Mouse (Mus musculus) limb, embryonic 14.5 days (tissue): ENCODE results near the gene Dus1l. TPM values are rescaled to one million over a fixed set of nuclear protein-coding genes. Genes with fewer than 3 reads are reported as not detected.

ENCODE experiments used
- ATAC-seq: fragments of 200-750 bp; cut with Nextera tagmentation; 2 replicates; pipeline ENCODE4 v1.8.0; 2017; ENCODE audit warnings: low read depth, moderate number of reproducible peaks, moderate TSS enrichment; ENCODE audit not compliant: low FRiP score
- DNase-seq: peaks from one replicate; pipeline ENCODE4 v3.0.0-alpha.2; 2015; ENCODE audit warnings: low spot score
- H3K27ac ChIP-seq: fragments of 300-500 bp; sonication (generic); replicated peaks from 2 replicates; pipeline ENCODE4 v1.5.1; 2014; ENCODE audit warnings: low read depth, mild to moderate bottlenecking, low read length, moderate library complexity, mixed read lengths
- H3K27me3 ChIP-seq: fragments of 300-500 bp; sonication (generic); 2 replicates; pipeline ENCODE4 v1.6.1; 2014; ENCODE audit warnings: low read length, mixed read lengths; ENCODE audit not compliant: control insufficient read depth, insufficient read depth
- H3K36me3 ChIP-seq: fragments of 300-500 bp; sonication (generic); 2 replicates; pipeline ENCODE4 v1.6.1; 2014; ENCODE audit warnings: mild to moderate bottlenecking, low read length, moderate library complexity, mixed read lengths; ENCODE audit not compliant: control insufficient read depth, insufficient read depth
- H3K4me1 ChIP-seq: fragments of 300-500 bp; sonication (generic); 2 replicates; pipeline ENCODE4 v1.6.1; 2014; ENCODE audit warnings: antibody characterized with exemption, low read length, mixed read lengths; ENCODE audit not compliant: control insufficient read depth, insufficient read depth
- H3K4me2 ChIP-seq: fragments of 300-500 bp; sonication (generic); replicated peaks from 2 replicates; pipeline ENCODE4 v1.6.1; 2014; ENCODE audit warnings: low read depth, mild to moderate bottlenecking, low read length, moderate library complexity; ENCODE audit not compliant: severe bottlenecking
- H3K4me3 ChIP-seq: fragments of 300-500 bp; sonication (generic); replicated peaks from 2 replicates; pipeline ENCODE4 v1.5.1; 2014; ENCODE audit warnings: low read length
- H3K9ac ChIP-seq: fragments of 300-500 bp; sonication (generic); 2 replicates; pipeline ENCODE4 v1.6.1; 2014; ENCODE audit warnings: mild to moderate bottlenecking, low read depth, low read length, moderate library complexity; ENCODE audit not compliant: severe bottlenecking
- H3K9me3 ChIP-seq: fragments of 300-500 bp; sonication (generic); 2 replicates; pipeline ENCODE4 v1.6.1; 2016; ENCODE audit warnings: low read length; ENCODE audit not compliant: control insufficient read depth
- POLR2A ChIP-seq: fragments of 200-500 bp; IDR thresholded peaks from 2 replicates; pipeline ENCODE4 v1.8.0; 2012; ENCODE audit warnings: inconsistent platforms, mild to moderate bottlenecking, moderate library complexity, borderline replicate concordance; ENCODE audit not compliant: insufficient read depth, insufficient read length; ENCODE audit errors: extremely low read depth
- WGBS: fragments of 180-500 bp; shearing (Covaris S2); extraction: QIAGEN DNeasy Blood & Tissue Kit; methylation state at CpG from one replicate; pipeline ENCODE4 v1.1.7; 2014; 5-methylcytosine and 5-hydroxymethylcytosine counted together
- polyA plus RNA-seq, 2 experiments: library from polyadenylated mRNA; depleted of rRNA in 1 of 2; stranded (reverse) in 1 of 2; unstranded in 1 of 2; fragments of >200 nt; fragmentation: Nextera tagmentation in 1 of 2; extraction: Ambion mirVana in 1 of 2; gene quantifications; 2 replicates each; pipeline versions ENCODE4 v1.2.1 to v1.2.3; 2012 to 2014

Dus1l gene
- polyA plus RNA-seq, 2 experiments, result 55.8 to 63.4 TPM

GRCm38 (mm10) chr11:120744121-120744701 lies 52.0 kb downstream of the Dus1l start:
- TF ChIP-seq POLR2A, result no peak
- Histone ChIP-seq H3K27me3 (no peaks in the 10 kb centered on the region), H3K36me3 (no peaks in the 10 kb centered on the region), H3K9ac (no peak overlapping the region), H3K4me1 (no peaks in the 10 kb centered on the region), H3K4me3 (no peak overlapping the region), H3K9me3 (no peaks in the 10 kb centered on the region), H3K27ac (no peak overlapping the region), H3K4me2 (no peak overlapping the region)
- DNase-seq, result no peak
- WGBS, result 67% methylated on average over 7 of the region's 7 CpGs
- ATAC-seq, result no peak

- no peaks in the 10 kb centered on the region for H3K36me3 ChIP-seq
- 89% methylated on average over 5 of the region's 5 CpGs for WGBS
- H3K4me3 ChIP-seq, result no peak overlapping the region
- H3K27ac ChIP-seq, result no peak overlapping the region
- no peaks in the 10 kb centered on the region for H3K27me3 ChIP-seq
- TF ChIP-seq POLR2A, result no peak
- no peak for DNase-seq
- H3K4me1 ChIP-seq, result no peaks in the 10 kb centered on the region
- H3K9ac ChIP-seq, result no peak overlapping the region
- H3K4me2 ChIP-seq, result no peak overlapping the region
- no peak for ATAC-seq
- H3K9me3 ChIP-seq, result no peaks in the 10 kb centered on the region
Measured at GRCm38 (mm10) chr11:120740981-120741380, 55.2 kb downstream of the Dus1l start.

Other genes with a start within 250 kb of the Dus1l start
- 203 and 265 TPM in 2 replicates for gene Mcrip1, start 246.7 kb downstream of the Dus1l start, polyA plus RNA-seq (2012; rRNA removed)
- gene Mcrip1, start 246.7 kb downstream of the Dus1l start, polyA plus RNA-seq (2014; fragmentation: Nextera tagmentation; extraction: Ambion mirVana), result 271 and 274 TPM in 2 replicates
- gene Ppp1r27, start 245.3 kb downstream of the Dus1l start, polyA plus RNA-seq (2012; rRNA removed), result 2.7 and 3.7 TPM in 2 replicates
- 3.3 and 3.5 TPM in 2 replicates for gene Ppp1r27, start 245.3 kb downstream of the Dus1l start, polyA plus RNA-seq (2014; fragmentation: Nextera tagmentation; extraction: Ambion mirVana)
- 569 and 645 TPM in 2 replicates for gene P4hb, start 223.2 kb downstream of the Dus1l start, polyA plus RNA-seq (2012; rRNA removed)
- 968 and 988 TPM in 2 replicates for gene P4hb, start 223.2 kb downstream of the Dus1l start, polyA plus RNA-seq (2014; fragmentation: Nextera tagmentation; extraction: Ambion mirVana)
- gene Arhgdia, start 214.8 kb downstream of the Dus1l start, polyA plus RNA-seq (2012; rRNA removed), result 610 and 750 TPM in 2 replicates
- 566 and 572 TPM in 2 replicates for gene Arhgdia, start 214.8 kb downstream of the Dus1l start, polyA plus RNA-seq (2014; fragmentation: Nextera tagmentation; extraction: Ambion mirVana)
- 96.8 and 143 TPM in 2 replicates for gene Alyref, start 198.0 kb downstream of the Dus1l start, polyA plus RNA-seq (2012; rRNA removed)
- gene Alyref, start 198.0 kb downstream of the Dus1l start, polyA plus RNA-seq (2014; fragmentation: Nextera tagmentation; extraction: Ambion mirVana), result 478 TPM in 2 replicates
- 190 and 205 TPM in 2 replicates for gene Anapc11, start 198.0 kb downstream of the Dus1l start, polyA plus RNA-seq (2012; rRNA removed)
- gene Anapc11, start 198.0 kb downstream of the Dus1l start, polyA plus RNA-seq (2014; fragmentation: Nextera tagmentation; extraction: Ambion mirVana), result 248 and 254 TPM in 2 replicates
- 2.1 and 3.3 TPM in 2 replicates for gene Npb, start 187.9 kb downstream of the Dus1l start, polyA plus RNA-seq (2012; rRNA removed)
- 2.1 and 2.7 TPM in 2 replicates for gene Npb, start 187.9 kb downstream of the Dus1l start, polyA plus RNA-seq (2014; fragmentation: Nextera tagmentation; extraction: Ambion mirVana)
- gene Pcyt2, start 178.5 kb downstream of the Dus1l start, polyA plus RNA-seq (2012; rRNA removed), result 247 and 305 TPM in 2 replicates
- 101 and 119 TPM in 2 replicates for gene Pcyt2, start 178.5 kb downstream of the Dus1l start, polyA plus RNA-seq (2014; fragmentation: Nextera tagmentation; extraction: Ambion mirVana)
- 43.7 and 47.0 TPM in 2 replicates for gene Sirt7, start 171.2 kb downstream of the Dus1l start, polyA plus RNA-seq (2012; rRNA removed)
- gene Sirt7, start 171.2 kb downstream of the Dus1l start, polyA plus RNA-seq (2014; fragmentation: Nextera tagmentation; extraction: Ambion mirVana), result 27.5 and 28.9 TPM in 2 replicates
- gene Mafg, start 162.8 kb downstream of the Dus1l start, polyA plus RNA-seq (2012; rRNA removed), result 56.9 and 67.7 TPM in 2 replicates
- gene Mafg, start 162.8 kb downstream of the Dus1l start, polyA plus RNA-seq (2014; fragmentation: Nextera tagmentation; extraction: Ambion mirVana), result 26.1 and 30.5 TPM in 2 replicates
- 66.4 and 78.8 TPM in 2 replicates for gene Pycr1, start 152.6 kb downstream of the Dus1l start, polyA plus RNA-seq (2012; rRNA removed)
- gene Pycr1, start 152.6 kb downstream of the Dus1l start, polyA plus RNA-seq (2014; fragmentation: Nextera tagmentation; extraction: Ambion mirVana), result 50.3 and 56.9 TPM in 2 replicates
- gene Myadml2, start 148.2 kb downstream of the Dus1l start, polyA plus RNA-seq (2012; rRNA removed), result 0.22 and 0.60 TPM in 2 replicates
- gene Myadml2, start 148.2 kb downstream of the Dus1l start, polyA plus RNA-seq (2014; fragmentation: Nextera tagmentation; extraction: Ambion mirVana), result 0.68 and 1.6 TPM in 2 replicates
- 12.8 and 17.7 TPM in 2 replicates for gene Notum, start 135.2 kb downstream of the Dus1l start, polyA plus RNA-seq (2012; rRNA removed)
- gene Notum, start 135.2 kb downstream of the Dus1l start, polyA plus RNA-seq (2014; fragmentation: Nextera tagmentation; extraction: Ambion mirVana), result 4.6 and 4.7 TPM in 2 replicates
- 73.9 and 88.6 TPM in 2 replicates for gene Aspscr1, start 123.4 kb downstream of the Dus1l start, polyA plus RNA-seq (2012; rRNA removed)
- gene Aspscr1, start 123.4 kb downstream of the Dus1l start, polyA plus RNA-seq (2014; fragmentation: Nextera tagmentation; extraction: Ambion mirVana), result 96.1 and 101 TPM in 2 replicates
- 101 and 107 TPM in 2 replicates for gene Cenpx, start 82.7 kb downstream of the Dus1l start, polyA plus RNA-seq (2012; rRNA removed)
- 159 and 161 TPM in 2 replicates for gene Cenpx, start 82.7 kb downstream of the Dus1l start, polyA plus RNA-seq (2014; fragmentation: Nextera tagmentation; extraction: Ambion mirVana)
- 91.3 and 98.3 TPM in 2 replicates for gene Lrrc45, start 82.5 kb downstream of the Dus1l start, polyA plus RNA-seq (2012; rRNA removed)
- gene Lrrc45, start 82.5 kb downstream of the Dus1l start, polyA plus RNA-seq (2014; fragmentation: Nextera tagmentation; extraction: Ambion mirVana), result 48.1 and 51.7 TPM in 2 replicates
- 90.1 and 95.1 TPM in 2 replicates for gene Rac3, start 74.9 kb downstream of the Dus1l start, polyA plus RNA-seq (2012; rRNA removed)
- gene Rac3, start 74.9 kb downstream of the Dus1l start, polyA plus RNA-seq (2014; fragmentation: Nextera tagmentation; extraction: Ambion mirVana), result 14.1 and 18.3 TPM in 2 replicates
- gene Dcxr, start 69.1 kb downstream of the Dus1l start, polyA plus RNA-seq (2012; rRNA removed), result 18.5 and 21.4 TPM in 2 replicates
- 21.8 and 26.2 TPM in 2 replicates for gene Dcxr, start 69.1 kb downstream of the Dus1l start, polyA plus RNA-seq (2014; fragmentation: Nextera tagmentation; extraction: Ambion mirVana)
- 11.9 and 19.6 TPM in 2 replicates for gene Cbr2, start 64.3 kb downstream of the Dus1l start, polyA plus RNA-seq (2012; rRNA removed)
- 7.3 and 10.8 TPM in 2 replicates for gene Cbr2, start 64.3 kb downstream of the Dus1l start, polyA plus RNA-seq (2014; fragmentation: Nextera tagmentation; extraction: Ambion mirVana)
- gene Hmga1b, start 33.6 kb downstream of the Dus1l start, polyA plus RNA-seq (2012; rRNA removed), result 1.8 and 1.9 TPM in 2 replicates
- gene Hmga1b, start 33.6 kb downstream of the Dus1l start, polyA plus RNA-seq (2014; fragmentation: Nextera tagmentation; extraction: Ambion mirVana), result 4.2 and 4.5 TPM in 2 replicates
- 61.0 and 79.7 TPM in 2 replicates for gene Rfng, start 12.2 kb downstream of the Dus1l start, polyA plus RNA-seq (2012; rRNA removed)
- gene Rfng, start 12.2 kb downstream of the Dus1l start, polyA plus RNA-seq (2014; fragmentation: Nextera tagmentation; extraction: Ambion mirVana), result 36.8 and 39.0 TPM in 2 replicates
- gene Gps1, start 12.1 kb downstream of the Dus1l start, polyA plus RNA-seq (2012; rRNA removed), result 236 and 273 TPM in 2 replicates
- 248 and 249 TPM in 2 replicates for gene Gps1, start 12.1 kb downstream of the Dus1l start, polyA plus RNA-seq (2014; fragmentation: Nextera tagmentation; extraction: Ambion mirVana)
- 187 and 282 TPM in 2 replicates for gene Fasn, start 28.1 kb upstream of the Dus1l start, polyA plus RNA-seq (2012; rRNA removed)
- 81.9 and 86.7 TPM in 2 replicates for gene Fasn, start 28.1 kb upstream of the Dus1l start, polyA plus RNA-seq (2014; fragmentation: Nextera tagmentation; extraction: Ambion mirVana)
- 5.4 and 7.1 TPM in 2 replicates for gene Ccdc57, start 136.5 kb upstream of the Dus1l start, polyA plus RNA-seq (2012; rRNA removed)
- 3.8 and 5.1 TPM in 2 replicates for gene Ccdc57, start 136.5 kb upstream of the Dus1l start, polyA plus RNA-seq (2014; fragmentation: Nextera tagmentation; extraction: Ambion mirVana)
- 69.5 and 111 TPM in 2 replicates for gene Slc16a3, start 152.1 kb upstream of the Dus1l start, polyA plus RNA-seq (2012; rRNA removed)
- 36.3 and 36.4 TPM in 2 replicates for gene Slc16a3, start 152.1 kb upstream of the Dus1l start, polyA plus RNA-seq (2014; fragmentation: Nextera tagmentation; extraction: Ambion mirVana)
- gene Csnk1d, start 194.9 kb upstream of the Dus1l start, polyA plus RNA-seq (2012; rRNA removed), result 140 and 148 TPM in 2 replicates
- gene Csnk1d, start 194.9 kb upstream of the Dus1l start, polyA plus RNA-seq (2014; fragmentation: Nextera tagmentation; extraction: Ambion mirVana), result 65.8 and 74.9 TPM in 2 replicates
- gene Cd7, start 243.0 kb upstream of the Dus1l start, polyA plus RNA-seq (2012; rRNA removed), result 0.36 and 0.69 TPM in 2 replicates
- 0.19 and 0.21 TPM in 2 replicates for gene Cd7, start 243.0 kb upstream of the Dus1l start, polyA plus RNA-seq (2014; fragmentation: Nextera tagmentation; extraction: Ambion mirVana)